Mouse (Mus musculus): ENCODE results near the gene Slc29a1.

The Slc29a1 gene

DNA sequence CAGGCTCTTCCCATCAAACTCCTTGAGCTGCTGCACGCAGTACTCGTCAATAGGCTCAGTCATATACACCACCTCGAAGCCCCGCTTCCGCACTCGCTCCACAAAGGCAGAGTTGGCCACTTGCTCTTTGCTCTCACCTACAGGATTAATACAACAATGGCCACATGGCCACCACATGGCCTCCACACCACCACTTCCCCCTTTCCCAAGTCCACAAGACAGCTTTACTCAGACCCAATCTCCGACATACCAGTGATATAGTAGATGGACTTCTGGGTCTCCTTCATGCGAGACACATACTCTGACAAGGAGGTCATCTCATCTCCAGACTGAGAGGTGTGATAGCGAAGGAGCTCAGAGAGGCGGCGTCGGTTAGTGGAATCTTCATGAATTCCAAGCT is 30.4 kb downstream of the Slc29a1 start:
- DNase-seq (ENCODE audit: low spot score): no peak

DNA sequence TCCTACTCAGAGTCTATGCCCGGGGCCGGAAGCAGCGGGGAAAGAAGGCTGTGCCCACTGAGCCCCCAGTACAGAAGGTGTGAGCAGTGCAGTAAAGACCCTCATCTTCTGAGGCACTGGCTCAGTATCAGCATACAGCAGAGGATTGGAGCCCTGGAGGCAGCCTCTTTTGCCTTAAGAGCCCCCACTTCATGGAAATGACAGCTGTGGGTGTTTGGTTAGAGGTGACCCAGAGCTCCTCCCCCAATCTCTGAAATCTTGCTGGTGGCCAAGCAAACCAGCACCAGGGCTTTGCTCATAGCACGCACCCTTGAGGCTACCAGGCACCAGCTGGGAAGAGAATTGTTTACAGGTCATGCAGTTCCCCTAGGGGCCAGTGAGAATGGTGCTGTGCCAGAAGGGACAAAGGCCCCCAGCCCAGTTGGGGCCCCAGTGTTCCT is 32.2 kb downstream of the Slc29a1 start:
- no peak for DNase-seq (ENCODE audit: low spot score)

DNA sequence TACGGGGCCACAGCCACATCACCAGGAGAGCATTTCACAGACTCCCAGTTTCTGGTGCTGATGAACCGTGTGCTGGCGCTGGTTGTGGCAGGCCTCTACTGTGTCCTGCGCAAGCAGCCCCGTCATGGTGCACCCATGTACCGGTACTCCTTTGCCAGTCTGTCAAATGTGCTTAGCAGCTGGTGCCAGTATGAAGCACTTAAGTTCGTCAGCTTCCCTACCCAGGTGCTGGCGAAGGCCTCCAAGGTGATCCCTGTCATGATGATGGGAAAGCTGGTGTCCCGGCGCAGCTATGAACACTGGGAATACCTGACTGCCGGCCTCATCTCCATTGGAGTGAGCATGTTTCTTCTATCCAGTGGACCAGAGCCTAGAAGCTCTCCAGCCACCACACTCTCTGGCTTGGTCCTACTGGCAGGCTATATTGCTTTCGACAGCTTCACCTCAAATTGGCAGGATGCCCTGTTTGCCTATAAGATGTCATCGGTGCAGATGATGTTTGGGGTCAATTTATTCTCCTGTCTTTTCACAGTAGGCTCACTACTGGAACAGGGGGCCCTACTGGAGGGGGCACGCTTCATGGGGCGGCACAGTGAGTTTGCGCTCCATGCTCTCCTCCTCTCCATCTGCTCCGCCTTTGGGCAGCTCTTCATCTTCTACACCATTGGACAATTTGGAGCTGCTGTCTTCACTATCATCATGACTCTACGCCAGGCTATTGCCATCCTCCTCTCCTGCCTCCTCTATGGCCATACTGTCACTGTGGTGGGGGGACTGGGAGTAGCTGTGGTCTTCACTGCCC is 32.8 kb downstream of the Slc29a1 start:
- DNase-seq (ENCODE audit: low spot score): no peak

DNA sequence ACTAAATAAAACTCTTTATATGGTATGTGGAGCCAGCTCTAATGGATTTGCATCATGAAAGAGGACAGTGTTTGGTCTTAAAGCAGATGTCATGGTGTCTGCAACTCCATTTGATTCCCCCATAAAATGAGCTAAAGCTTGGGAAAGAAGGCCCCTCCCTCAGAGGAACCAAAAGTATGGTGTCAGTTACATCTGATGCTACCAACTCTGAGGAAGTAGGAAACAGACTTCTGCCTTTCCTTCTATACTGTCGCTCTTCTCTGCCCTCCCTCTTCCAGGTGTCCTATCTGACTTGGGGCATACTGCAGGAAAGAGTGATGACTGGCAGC is 33.4 kb downstream of the Slc29a1 start:
- DNase-seq (ENCODE audit: low spot score): no peak

DNA sequence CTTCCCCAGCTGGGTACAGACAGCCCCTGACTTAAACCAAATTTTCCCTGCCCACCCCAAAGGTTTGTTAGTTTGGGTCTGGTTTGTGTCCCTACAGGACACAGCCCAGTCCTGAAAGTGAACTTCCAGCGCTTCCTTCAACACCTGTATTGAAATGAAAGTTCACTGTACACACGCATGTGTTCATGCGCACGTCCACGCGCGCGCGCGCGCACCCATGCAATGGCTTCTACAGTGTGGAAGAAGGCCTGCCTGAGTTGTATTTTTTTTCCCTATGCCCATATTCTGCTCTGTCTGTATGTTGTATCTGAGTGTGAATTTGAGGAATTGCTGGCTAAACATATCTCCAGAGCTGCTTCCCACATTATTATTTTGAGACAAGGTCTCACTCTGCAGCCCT is 34.3 kb downstream of the Slc29a1 start:
- no peak for DNase-seq (ENCODE audit: low spot score)

DNA sequence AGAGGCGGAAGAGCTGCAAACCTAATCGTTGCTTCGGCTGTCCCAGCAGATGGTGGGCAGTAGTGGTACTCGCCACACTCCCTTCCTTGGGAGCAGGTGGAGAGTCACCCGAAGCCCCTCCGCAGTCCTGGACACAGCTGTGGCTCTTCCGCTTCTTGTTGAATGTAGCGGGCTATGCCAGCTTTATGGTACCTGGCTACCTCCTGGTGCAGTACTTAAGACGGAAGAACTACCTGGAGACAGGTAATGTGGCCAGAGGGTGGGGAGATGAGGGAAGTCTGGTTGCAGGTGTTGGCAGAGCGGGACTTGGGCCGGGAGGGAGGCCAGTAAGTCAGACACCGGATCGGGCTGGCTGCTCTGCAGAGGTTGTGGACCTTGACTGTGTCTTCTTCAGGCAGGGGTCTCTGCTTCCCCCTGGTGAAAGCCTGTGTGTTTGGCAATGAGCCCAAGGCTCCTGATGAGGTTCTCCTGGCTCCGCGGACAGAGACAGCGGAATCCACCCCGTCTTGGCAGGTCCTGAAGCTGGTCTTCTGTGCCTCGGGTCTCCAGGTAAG is 34.8 kb downstream of the Slc29a1 start:
- DNase-seq (ENCODE audit: low spot score): no peak

DNA sequence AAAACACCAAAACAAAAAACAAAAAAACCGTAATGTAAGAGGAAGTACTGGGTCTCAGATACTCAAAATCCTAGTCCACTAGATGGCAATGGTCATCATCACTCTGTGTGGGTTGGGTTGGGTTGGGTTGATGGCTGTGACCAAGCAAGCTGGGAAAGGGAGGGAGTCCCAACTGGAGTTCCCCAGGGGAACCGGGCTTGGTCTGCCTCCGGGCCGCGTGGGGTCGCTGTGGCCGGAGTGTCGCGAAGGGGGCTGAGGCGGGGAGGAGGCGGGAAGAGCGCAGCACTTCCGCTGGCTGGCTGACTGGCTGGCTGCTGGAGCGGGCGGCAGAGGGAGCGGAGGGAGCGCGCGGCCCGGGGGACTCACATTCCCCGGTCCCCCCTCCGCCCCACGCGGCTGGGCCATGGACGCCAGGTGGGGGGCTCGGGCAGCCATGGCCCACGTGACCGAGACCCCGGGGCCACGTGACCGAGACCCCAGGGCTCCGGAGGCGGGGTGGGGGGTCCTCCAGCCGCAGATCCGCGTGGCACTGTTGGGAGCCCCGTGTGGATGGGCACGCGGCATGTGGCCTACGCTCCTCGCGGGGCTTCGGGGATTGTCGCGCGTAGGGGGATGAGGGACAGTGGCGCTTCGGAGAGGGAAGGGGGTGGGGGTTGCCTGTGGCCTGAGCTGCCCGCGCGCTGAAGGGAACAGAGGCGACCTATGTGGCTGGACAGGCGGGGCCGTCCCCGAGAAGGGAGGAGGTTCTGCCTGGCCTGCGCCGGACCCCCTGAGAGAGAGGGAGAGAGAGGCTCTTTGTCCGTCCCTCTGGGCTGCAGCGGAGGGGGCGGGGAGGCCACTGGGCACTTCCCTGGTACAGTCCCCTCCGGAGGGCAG is 35.5 kb downstream of the Slc29a1 start, which contains the start of gene Slc35b2:
Slc35b2 (plus strand) TSS at position 220 of the 876 bp plus-strand sequence.
- peak; percentile 84 for DNase-seq (ENCODE audit: low spot score)

DNA sequence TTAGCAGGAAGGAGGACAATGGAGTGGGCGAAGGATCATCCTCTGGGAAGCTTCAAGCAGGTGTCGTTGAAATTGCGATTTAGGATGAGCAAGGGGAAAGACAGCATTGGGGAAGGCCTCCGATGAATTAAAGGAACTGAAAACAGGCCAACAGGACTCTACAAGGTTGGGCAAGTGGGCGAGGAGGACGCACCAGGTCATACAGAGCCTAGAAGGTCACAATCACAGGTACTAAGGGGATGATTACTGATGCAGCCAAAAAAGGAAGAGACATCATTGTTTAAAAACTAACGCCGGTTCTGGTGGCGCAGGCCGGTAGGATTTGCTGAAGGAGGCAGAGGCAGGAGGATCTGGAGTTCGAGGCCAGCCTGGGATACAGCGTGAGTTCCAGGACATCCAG is 36.2 kb downstream of the Slc29a1 start:
- DNase-seq (ENCODE audit: low spot score): no peak

DNA sequence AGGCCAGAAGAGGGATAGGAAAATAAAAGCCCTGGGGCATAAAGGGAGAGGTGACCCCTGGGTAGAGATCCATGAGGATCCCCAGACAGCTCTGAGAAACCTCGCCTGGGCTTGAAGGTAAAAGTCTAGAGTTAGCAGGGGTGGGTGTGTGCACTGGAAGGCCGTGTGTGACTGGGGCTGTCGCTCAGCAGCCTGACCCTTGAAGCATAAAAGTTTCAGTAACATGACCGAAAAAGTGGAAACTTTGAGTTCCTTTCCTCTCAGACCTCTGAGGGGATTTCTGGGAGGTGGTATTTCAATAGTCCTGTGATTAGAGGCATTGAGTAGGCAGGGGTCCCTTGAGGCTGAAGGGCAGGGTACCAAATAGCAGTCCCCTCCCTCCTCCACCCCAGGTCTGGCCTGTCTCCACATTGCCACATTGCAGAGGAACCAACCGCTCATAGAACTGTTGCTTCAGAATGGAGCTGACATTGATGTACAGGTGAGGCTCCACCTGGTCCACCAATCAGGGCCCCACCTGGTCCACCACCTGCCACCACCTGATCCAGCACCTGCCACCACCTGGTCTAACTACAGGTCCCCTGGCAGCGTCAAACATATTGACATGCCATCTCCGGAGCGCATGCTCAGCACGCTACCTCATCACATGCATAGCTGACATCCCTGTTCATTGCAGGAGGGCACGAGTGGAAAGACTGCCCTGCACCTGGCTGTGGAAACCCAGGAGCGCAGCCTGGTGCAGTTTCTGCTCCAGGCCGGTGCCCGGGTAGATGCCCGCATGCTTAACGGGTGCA is 39.5 kb downstream of the Slc29a1 start:
- no peak for DNase-seq (ENCODE audit: low spot score)

DNA sequence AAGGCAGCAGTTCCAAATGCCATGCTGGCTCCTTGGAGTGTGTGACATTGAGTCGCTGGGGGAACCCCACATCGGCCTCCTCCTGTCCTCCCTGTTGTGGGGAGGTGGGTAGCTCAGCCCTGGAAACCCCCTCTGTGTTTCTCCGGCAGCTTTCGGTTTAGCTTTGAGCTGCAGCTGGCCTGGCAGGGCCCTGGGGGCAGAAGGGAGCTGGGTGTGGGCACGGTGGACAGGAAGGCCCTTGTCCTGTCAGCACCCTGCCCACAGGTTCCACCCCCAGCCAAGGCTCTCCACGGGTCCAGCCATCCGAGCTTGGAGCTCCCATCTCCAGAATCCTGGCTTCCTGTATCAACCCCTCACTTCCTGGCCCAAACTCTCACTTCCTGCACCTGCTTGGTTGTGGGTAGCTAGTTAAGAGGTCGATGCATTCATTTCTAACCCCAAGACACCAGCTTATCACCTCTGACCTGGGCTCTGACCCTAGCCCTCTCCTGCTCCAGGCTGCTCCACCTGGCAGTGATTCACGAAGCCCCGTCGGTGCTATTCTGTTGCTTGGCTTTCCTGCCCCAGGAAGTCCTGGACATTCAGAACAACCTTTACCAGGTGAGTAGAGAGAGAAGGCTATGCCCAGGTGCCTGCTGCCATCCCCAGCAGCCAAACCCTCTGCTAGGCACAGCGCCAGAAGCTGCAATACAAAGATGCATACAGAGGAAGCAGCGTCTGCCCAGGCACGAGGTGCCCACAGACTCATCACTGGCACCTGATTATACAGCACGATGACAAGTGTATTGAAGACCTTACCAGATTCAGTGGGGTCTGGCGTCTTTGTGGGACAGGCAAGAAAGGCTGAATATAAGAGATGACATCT is 41.2 kb downstream of the Slc29a1 start:
- DNase-seq (ENCODE audit: low spot score): no peak

DNA sequence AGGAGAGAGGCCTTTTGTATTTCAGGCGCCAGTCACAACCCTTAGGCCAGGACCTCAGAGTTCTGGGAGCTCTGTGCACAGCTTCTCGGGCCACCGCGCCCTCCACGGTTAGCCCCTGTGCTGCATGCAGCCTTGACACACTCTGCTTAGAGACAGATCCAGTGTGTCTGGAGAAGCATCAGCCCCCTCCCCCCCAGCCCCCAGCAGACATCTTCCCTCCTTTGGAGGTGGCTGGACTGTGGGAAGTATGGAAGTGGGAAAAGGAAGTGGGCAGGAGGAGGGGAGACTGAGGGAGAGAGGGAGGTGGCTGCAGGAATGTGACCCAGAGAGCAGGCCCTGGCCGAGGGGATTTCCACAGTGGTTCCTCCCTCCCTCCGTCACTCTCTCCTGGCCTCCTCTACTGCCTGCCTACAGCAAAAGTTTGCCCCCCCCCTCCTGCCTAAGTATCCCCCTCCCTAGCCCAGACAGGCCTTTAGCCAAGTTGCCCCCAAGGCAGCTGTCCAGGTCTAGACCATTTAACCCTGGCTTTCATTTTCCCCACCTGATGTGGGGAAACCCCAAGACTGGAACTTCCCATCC is 42.1 kb downstream of the Slc29a1 start:
- DNase-seq (ENCODE audit: low spot score): no peak

DNA sequence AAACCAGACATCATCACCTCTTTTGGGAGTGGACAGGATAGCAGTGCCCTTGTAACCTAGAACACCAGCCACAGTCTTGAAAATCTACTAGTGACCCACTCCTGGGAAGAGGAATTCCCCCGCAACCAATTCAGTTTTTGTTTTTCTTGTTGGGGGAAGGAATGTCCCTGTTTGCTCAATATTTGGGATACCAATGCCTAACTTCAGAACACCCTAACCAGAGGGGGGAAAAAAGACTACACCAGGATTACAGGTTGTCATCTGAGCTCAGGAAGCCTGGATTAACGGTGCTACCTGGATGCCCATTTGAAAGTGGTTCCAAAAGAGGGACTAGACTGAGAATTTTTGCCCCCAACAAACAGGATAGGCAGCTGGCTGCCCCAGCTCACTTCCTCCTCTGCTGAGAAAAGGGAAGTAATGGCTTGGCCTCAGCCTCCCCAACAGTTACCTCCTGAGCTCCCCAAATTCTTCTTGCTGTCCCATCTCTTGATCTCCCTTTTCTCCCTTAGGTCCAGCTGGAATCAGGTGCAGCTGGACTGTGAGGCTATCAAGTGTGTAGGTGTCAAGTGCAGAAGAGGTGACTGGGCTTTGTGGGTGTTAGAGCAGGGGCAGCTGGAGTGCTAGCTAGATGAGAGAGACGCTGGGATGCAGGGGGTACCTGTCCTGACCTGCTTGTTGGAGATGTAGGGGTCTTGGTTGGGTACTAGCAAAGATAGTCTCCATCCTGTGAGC is 42.7 kb downstream of the Slc29a1 start:
- no peak for DNase-seq (ENCODE audit: low spot score)

DNA sequence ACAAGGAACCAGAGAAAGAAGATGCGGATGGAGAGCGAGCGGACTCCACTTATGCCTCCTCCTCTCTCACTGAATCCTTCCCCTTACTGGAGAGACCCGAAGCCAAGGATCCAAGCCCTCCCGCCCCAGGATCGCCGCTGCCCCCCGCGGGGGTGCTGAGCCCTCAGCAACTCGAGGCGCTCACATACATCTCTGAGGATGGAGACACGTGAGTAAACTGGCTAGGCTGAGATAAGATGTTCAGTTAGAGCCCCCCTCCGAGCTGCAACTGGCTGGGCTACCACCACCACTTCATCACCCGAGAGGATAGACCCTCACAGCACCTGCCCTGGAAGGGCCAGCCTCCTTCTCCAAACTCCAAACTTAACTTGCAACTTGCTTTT is 43.3 kb downstream of the Slc29a1 start:
- DNase-seq (ENCODE audit: low spot score): no peak

DNA sequence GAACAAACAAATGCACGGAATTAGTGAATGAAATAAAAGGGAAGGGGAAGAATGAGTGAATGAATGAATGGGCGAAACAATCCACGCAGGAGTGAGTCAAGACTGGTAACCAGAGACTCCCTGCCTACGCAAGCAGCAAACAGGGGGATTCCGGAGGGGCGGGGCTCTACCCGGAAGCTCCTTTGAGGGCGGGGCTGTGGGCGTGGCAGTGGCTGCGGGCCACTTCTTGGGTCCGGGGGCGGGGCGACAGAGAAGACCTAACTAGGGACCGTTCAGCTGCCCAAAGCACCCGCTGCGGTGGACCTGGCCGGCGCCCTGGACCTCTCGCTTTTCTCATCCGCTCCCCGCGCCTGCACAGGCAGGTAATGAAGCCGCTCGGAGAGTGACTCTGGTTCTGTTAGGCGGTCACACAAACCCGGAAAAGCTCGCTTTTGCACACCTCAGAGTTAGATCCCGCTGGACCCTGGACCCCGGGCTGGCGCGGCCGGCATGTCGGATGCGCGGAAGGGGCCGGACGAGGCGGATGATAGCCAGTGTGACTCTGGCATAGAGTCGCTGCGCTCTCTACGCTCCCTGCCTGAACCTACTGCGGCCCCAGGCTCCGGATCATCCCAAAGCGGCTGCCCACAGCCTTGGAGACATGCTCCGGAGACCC is 43.8 kb downstream of the Slc29a1 start, which contains the start of gene Nfkbie:
Nfkbie (plus strand) TSS at position 252 of the 655 bp plus-strand sequence.
- DNase-seq (ENCODE audit: low spot score): peak; percentile 72

DNA sequence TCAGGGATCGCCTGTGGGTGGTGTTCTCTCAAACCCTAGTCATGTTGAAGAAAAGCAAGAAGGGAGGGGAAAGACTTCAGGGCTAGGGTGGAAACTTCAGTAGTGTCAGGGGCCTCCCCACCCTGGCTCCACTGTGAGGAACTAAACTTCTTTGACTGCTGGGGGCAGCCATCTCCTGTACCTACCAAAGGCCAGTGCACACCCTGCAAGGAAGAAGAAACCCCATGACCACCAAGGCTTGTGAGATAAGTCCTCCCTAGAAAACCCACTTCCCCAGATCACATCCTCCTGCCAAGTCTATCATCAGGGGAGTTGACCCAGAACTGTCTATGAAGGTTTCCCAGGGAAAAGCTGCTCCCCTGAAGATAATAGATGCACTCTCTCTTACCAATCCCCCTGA is 45.0 kb downstream of the Slc29a1 start:
- DNase-seq (ENCODE audit: low spot score): no peak

DNA sequence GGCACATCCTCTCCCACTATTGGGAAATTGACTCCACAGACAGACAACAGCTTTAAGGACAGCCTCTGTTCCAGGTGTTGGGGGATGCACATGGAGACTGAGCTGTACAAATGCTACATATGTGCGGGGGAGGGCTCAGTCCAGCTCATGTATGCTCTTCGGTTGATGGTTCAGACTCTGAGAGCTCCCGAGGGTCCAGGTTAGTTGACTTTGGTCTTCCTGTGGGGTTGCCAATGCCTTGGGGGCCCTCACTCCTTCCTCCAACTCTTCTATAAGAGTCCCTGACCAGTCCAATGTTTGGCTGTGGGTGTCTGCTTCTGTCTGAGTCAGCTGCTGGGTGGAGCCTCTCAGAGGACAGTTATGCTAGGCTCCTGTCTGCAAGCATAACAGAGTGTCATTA is 46.3 kb downstream of the Slc29a1 start:
- no peak for DNase-seq (ENCODE audit: low spot score)

DNA sequence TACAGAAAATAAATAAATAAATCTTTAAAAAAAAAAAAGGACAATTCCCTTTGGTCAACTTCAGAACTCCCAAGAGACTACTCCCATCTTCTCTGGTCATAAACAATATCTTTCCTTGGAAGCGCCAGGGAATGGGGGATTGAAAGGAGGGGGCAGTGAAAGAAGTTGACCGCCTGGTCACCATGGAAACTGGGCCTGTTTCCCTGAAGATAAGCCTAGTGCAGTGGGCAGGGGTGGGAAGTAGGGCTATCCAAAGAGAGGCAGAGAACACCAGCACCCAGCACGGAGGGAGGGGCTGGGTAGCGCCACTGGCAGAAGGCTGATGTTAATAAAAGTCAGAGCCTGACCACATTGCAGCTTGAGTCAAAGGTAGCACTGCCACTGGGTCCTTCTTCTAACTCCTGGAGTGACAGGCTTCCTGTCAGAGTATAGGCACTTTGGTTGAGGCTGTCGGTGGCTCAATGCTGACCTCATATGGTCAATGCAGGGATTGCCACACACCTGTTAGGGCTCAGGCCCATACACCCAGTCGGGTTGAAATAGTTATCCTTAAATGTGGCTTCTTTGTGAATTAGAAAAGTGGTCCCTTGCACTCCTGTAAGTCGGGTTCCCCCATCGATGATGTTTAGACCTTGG is 47.5 kb downstream of the Slc29a1 start:
- no peak for DNase-seq (ENCODE audit: low spot score)

DNA sequence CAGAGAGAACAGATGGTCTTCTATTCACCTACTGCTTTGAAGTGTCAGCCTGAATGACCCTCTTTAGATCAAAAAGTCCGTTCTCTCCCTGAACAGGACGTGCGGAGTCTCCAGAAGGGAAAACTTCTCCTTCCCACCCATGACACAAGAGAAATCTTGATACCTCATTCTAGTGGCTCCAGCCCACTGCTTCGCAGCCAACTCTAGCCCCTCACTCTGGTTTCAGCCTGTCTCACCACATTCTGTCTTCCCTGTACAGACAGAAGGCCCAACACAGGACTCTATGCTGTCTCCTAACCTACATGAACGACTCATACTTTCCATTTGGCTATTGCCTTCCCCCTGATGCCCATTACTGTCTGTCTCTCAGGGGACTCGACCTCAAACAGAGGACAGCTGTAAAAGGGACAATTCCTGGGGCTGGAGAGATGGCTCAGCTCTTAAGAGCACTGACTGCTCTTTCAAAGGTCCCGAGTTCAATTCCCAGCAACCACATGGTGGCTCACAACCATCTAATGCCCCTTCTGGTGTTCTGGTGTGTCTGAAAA is 48.1 kb downstream of the Slc29a1 start:
- DNase-seq (ENCODE audit: low spot score): no peak

DNA sequence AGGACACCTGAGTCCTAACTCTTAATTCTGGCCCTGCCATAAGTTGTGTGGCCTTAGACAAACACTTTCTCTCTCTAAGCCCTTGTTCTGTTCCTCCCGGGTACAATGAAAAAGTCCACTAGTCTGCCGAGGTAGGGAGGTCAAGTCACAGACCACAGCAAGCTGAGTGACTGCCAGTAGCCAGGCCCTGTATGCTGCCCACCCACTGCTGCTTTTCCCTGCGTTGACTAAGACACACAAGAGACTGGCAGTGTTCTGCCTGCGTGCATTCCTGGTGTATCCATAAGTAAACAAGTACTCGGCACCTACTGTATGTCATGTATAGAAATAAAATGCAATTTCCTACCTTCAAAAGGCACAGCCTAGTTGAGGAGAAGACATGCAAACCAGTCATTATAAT is 49.2 kb downstream of the Slc29a1 start:
- DNase-seq (ENCODE audit: low spot score): no peak

Measured in urinary bladder, postnatal 10 days (tissue).